Mouse (Mus musculus) erythroblast, embryonic 14.5 days (primary cell): Measurements from ENCODE around the gene Zic2.
"Not testable (repeated sequence)": the region's sequence is repeated elsewhere in the genome, so short reads cannot be mapped to it uniquely, and the experiment has no call there.

Experiments
- GATA1 ChIP-seq: IDR thresholded peaks from 2 replicates; pipeline ENCODE4 v1.6.1; 2012; ENCODE audit warnings: low read length, inconsistent platforms, mixed read lengths
- TAL1 ChIP-seq: IDR thresholded peaks from 3 replicates; pipeline ENCODE4 v1.6.1; 2012; ENCODE audit warnings: low read length, inconsistent platforms, mixed read lengths

DNA sequence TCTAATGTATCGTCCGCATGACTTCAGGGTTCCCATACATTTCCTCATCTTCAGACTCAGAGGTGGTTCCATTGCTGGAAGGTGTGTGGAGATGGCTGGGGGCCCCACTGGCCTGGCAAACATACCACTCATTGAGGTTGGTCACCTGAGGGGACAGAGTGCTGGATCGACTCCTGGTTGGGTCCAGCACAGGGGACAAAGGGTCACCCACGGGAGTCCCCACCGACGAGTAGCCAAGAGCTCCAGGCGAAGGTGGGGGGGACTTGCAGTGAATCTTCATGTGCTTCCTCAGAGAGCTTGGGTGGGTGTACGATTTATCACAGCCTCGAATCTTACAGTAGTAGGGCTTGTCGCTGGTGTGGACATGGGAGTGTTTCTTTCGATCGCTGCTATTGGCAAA is 15.9 kb upstream of the Zic2 start:
- TF ChIP-seq GATA1, TAL1: not testable (repeated sequence)
